Mouse (Mus musculus) duodenum, adult 2 months (tissue): Measurements from ENCODE around the gene Gpx1. TPM values are rescaled to one million over a fixed set of nuclear protein-coding genes. Genes with fewer than 3 reads are reported as not detected.

Experiments used
- polyA plus RNA-seq: library from polyadenylated mRNA; depleted of rRNA; stranded (reverse); fragments of >200 nt; gene quantifications from 2 replicates; pipeline ENCODE4 v1.2.3, GENCODE M21; 2012; ENCODE audit warnings: low replicate concordance; rRNA removed

Gene Gpx1
- polyA plus RNA-seq, result 1,295 and 2,060 TPM in 2 replicates

GRCm38 (mm10) chr9:108338886-108339781 lies at the start of gene Gpx1:
Gpx1 (plus strand) TSS chr9:108338903.

GRCm38 (mm10) chr9:108290016-108290750 lies 48.5 kb upstream of the Gpx1 start, which contains the start of gene Nicn1:
Nicn1 (plus strand) TSS chr9:108290429.

DNA sequence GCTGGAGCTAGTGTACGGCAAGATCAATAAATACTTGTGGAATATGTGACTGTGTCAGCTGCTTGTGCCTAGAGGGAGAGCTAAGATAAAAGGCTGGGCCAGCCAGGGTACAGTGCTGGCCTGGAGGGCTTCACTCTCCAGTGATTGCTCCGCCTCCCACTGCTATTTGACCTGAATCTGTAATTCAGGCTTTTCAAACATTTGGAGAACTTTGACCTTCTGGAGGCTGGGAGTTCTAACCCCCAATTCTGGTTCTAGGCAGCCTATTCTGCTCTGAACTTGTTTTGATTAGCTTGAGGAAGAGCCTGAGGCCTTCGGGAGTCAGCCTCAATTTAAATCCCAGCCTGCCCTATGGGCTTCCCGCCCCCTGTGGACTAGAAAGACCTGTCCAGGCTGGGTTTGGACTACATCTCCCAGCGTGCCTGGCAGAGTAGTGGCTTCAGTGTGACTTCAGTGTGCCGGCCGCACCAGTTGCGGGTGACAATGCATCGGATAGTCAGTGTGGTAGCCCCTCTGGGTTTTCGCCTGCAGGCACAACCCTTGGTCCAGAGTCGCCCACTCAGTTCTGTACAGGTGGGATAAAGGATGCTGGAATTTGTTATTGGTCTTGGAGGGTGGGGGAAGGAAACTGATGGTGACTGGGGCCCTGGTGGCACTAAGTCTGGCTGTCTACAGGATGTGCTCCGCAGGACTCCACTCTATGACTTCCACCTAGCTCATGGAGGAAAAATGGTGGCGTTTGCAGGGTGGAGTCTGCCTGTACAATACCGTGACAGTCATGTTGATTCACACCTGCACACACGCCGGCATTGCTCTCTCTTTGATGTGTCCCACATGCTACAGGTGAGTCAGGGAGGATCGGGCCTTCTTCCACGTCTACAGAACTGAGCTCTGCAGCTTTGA lies 42.0 kb upstream of the Gpx1 start, which contains the start of gene Amt:
TSS of gene Amt (plus strand) at position 401 of the 903 bp plus-strand sequence.

DNA sequence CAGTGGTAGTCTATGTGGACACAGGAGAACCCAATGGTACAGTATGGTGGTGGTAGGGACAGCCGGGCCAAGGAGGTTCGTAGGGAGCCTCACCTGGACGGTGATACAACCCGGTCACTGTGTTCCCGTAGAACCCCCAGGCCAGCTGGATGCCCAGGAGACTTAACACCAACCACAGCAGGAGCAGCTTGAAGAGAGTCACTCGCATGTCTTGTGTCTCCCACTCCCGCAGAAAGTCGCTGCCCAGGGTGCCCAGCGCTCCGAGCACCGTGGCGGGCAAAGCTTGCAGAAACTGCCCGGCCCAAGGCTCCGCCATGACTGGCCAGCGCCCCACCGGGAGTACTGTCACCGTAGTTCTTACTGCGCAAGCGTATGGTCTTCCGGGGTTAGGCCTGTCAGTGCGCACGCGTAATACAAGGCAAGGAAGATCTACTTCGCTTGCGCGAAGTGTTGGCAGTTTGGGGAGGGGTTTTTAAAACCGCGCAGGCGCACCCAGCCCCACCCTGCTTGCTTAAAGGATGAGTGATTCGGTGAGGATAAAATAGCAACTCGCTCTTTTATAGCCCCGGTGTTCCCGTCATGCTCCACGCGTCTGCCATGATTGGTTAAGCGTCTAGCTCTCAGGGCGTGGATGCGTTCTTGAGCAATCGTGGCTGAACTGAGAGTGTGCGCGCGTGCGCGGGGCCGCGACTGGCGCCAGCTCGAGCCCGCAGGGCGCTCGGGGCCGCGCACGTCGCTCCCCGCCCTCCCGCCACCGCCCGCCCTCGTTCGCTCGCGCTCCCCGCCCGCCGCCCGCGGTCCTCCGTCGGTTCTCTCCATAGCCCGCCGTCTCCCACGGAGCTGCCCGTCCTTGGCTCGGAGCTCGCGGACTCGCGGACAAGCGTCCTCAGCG lies 32.8 kb upstream of the Gpx1 start, which contains the start of the genes Rhoa and Tcta:
TSS of gene Rhoa (plus strand) at position 501 of the 892 bp plus-strand sequence.
TSS of gene Tcta (minus strand) at position 532 of the 892 bp plus-strand sequence.

DNA sequence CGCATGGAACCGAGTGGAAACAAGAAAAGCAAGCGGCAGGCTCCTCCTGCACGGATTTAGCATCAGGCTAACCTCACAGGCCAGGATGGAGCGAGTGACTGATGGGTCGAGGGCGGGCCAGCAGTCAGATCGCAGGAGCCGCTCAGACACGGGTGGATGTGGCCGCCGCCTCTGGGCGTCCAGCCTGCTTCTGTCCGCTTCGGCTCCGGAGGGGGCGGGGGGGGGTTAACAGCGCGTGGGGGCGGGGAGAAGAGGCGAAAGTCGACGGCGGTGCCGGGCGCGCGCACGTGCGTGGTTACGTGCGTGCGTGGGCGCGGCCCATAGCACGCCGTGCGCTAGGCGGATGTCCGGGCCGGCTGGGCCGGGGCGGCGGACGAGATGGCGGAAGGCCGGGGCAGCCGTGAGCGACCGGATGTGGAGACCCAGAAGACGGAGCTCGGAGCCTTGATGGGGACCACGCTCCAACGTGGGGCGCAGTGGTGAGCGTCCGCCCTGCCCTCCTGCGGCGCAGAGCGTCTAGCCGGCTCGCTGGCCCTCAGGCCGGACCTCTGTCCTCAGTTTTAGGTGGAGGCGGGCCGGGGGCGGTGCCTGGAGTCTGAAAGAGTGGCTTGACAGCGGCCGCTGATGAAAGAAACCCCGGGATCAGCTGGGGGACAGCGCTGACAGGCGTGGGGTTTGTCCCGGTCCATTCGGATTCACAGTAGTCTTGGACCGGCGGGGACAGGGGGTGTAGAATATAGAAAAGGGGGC lies 9.0 kb downstream of the Gpx1 start, which contains the start of gene Usp4:
TSS of gene Usp4 (plus strand) at position 314 of the 750 bp plus-strand sequence.

Other genes with a start within 250 kb of the Gpx1 start
- 154 and 221 TPM in 2 replicates for gene Apeh, start 244.3 kb upstream of the Gpx1 start, polyA plus RNA-seq
- gene Bsn, start 148.5 kb upstream of the Gpx1 start, polyA plus RNA-seq, result 1.1 and 2.0 TPM in 2 replicates
- gene Dag1, start 74.9 kb upstream of the Gpx1 start, polyA plus RNA-seq, result 33.9 and 55.4 TPM in 2 replicates
- gene Nicn1, start 48.5 kb upstream of the Gpx1 start, polyA plus RNA-seq, result 2.2 and 4.8 TPM in 2 replicates
- 0.47 and 2.3 TPM in 2 replicates for gene Amt, start 42.0 kb upstream of the Gpx1 start, polyA plus RNA-seq
- gene Rhoa, start 32.8 kb upstream of the Gpx1 start, polyA plus RNA-seq, result 74.5 and 77.2 TPM in 2 replicates
- 24.9 and 34.5 TPM in 2 replicates for gene Tcta, start 32.7 kb upstream of the Gpx1 start, polyA plus RNA-seq
- gene Usp4, start 8.9 kb downstream of the Gpx1 start, polyA plus RNA-seq, result 40.5 and 53.8 TPM in 2 replicates
- gene 1700102P08Rik, start 53.9 kb downstream of the Gpx1 start, polyA plus RNA-seq, result not detected in 2 replicates
- gene Ccdc36, start 89.6 kb downstream of the Gpx1 start, polyA plus RNA-seq, result not detected in 2 replicates
- gene BC048562, start 97.6 kb downstream of the Gpx1 start, polyA plus RNA-seq, result not detected in 2 replicates
- gene Ccdc71, start 121.6 kb downstream of the Gpx1 start, polyA plus RNA-seq, result 14.7 and 15.3 TPM in 2 replicates
- gene Klhdc8b, start 122.7 kb downstream of the Gpx1 start, polyA plus RNA-seq, result 27.3 and 33.7 TPM in 2 replicates
- 20.7 and 25.6 TPM in 2 replicates for gene Lamb2, start 140.8 kb downstream of the Gpx1 start, polyA plus RNA-seq
- gene Usp19, start 151.7 kb downstream of the Gpx1 start, polyA plus RNA-seq, result 66.7 and 68.1 TPM in 2 replicates
- gene Qars, start 168.8 kb downstream of the Gpx1 start, polyA plus RNA-seq, result 145 and 187 TPM in 2 replicates
- gene Qrich1, start 177.9 kb downstream of the Gpx1 start, polyA plus RNA-seq, result 45.4 and 58.5 TPM in 2 replicates
- 47.8 and 97.0 TPM in 2 replicates for gene Impdh2, start 221.4 kb downstream of the Gpx1 start, polyA plus RNA-seq
- gene Ndufaf3, start 228.5 kb downstream of the Gpx1 start, polyA plus RNA-seq, result 40.9 and 44.6 TPM in 2 replicates
- gene Dalrd3, start 231.0 kb downstream of the Gpx1 start, polyA plus RNA-seq, result 135 and 158 TPM in 2 replicates
- gene Wdr6, start 239.8 kb downstream of the Gpx1 start, polyA plus RNA-seq, result 11.3 and 13.7 TPM in 2 replicates